Comparison of ENCODE assay signal across 29 mouse cellular contexts in the genomic region with DNA sequence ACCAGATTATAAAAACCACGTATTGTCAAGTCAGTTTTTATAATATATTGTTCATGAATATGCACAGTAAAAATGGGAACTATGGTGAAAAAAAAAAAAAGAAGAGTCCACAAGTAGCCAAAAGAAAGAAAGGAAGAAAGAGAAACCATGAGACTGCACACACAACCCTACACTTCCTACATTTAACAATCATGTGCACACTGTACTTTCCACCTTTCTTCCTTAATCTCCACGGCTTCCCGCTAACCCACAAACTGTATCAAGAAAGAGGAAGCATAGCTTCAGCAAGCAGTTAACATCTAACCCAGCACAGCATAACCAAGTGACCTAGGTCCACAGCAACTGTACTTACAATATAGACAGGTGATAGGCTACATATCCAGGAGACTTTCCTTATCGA. TPM values are rescaled to one million over a fixed set of nuclear protein-coding genes. Genes with fewer than 3 reads are reported as not detected.
DNase-seq lines count a peak whose midpoint lies in the region; ATAC-seq and TF ChIP-seq lines count a peak whose summit lies in the region.
"Had no signal": no experiment of that assay in that cellular context is flagged by ENCODE, and none has a peak within 500 bp of the region (broad histone marks: within the 10 kb centered on the region; RNA-seq: fewer than 3 reads in every experiment).

No protein-coding gene starts in this region.

- no peaks in the 10 kb centered on the region for H3K79me2 ChIP-seq in MEL (ENCODE audit: control insufficient read depth, insufficient read depth, low read length, poor library complexity)

- no peak overlapping the region for H3K9ac ChIP-seq in lung, postnatal 0 days (replicated peaks; ENCODE audit: low read depth)
- H3K9ac ChIP-seq in MEL (ENCODE audit: control insufficient read depth, low read depth, low read length, poor library complexity, severe bottlenecking): no peak overlapping the region
- no peak overlapping the region for H3K9ac ChIP-seq in stomach, postnatal 0 days (ENCODE audit: low read length)
- H3K9ac ChIP-seq: forebrain, embryonic 13.5 days; heart, embryonic 15.5 days; limb, embryonic 13.5 days; neural tube, embryonic 12.5 days had no signal

- TF ChIP-seq EP300 in lung, postnatal 0 days (IDR thresholded peaks at IDR 0.05): no peak
- peak in 1 of 2 experiments; percentile 31; a peak in 1 of 4 replicates for TF ChIP-seq EP300 in MEL (IDR thresholded peaks at IDR 0.05; ENCODE audit: low read depth in 1 of 2, low read length in 2 of 2)
- TF ChIP-seq EP300 in stomach, postnatal 0 days (optimal IDR thresholded peaks at IDR 0.05): no peak

- TF ChIP-seq RAD21 in MEL (IDR thresholded peaks at IDR 0.05; ENCODE audit: low read depth, low read length): no peak

- TF ChIP-seq POLR2A in MEL (IDR thresholded peaks at IDR 0.05; ENCODE audit: control insufficient read depth in 1 of 2, insufficient read depth in 1 of 2, low read depth in 1 of 2, low read length in 2 of 2, poor library complexity in 1 of 2): no peak

- H3K4me1 ChIP-seq in lung, postnatal 0 days (ENCODE audit: insufficient read depth, low read depth, low read length): no peaks in the 10 kb centered on the region
- H3K4me1 ChIP-seq in MEL (ENCODE audit: control insufficient read depth in 1 of 2, insufficient read depth in 2 of 2, low read length in 2 of 2): no peaks in the 10 kb centered on the region
- H3K4me1 ChIP-seq in stomach, postnatal 0 days (replicated peaks; ENCODE audit: control insufficient read depth, insufficient read depth): no peaks in the 10 kb centered on the region
- H3K4me1 ChIP-seq: forebrain, embryonic 13.5 days; heart, embryonic 15.5 days; limb, embryonic 13.5 days; neural tube, embryonic 12.5 days had no signal

- WGBS in lung, postnatal 0 days: 77% methylated on average over 4 of the region's 4 CpGs
- 81% methylated on average over 4 of the region's 4 CpGs for WGBS in stomach, postnatal 0 days

- TF ChIP-seq CTCF in lung, postnatal 0 days (IDR thresholded peaks at IDR 0.05): no peak
- no peak for TF ChIP-seq CTCF in MEL (IDR thresholded peaks at IDR 0.05 in 2 of 3, conservative IDR thresholded peaks at IDR 0.05 in 1 of 3; ENCODE audit: control insufficient read depth in 1 of 3, insufficient read depth in 1 of 3, low read depth in 2 of 3, low read length in 3 of 3, poor library complexity in 1 of 3, severe bottlenecking in 1 of 3)
- TF ChIP-seq CTCF in stomach, postnatal 0 days (IDR thresholded peaks at IDR 0.05; ENCODE audit: low read depth): no peak

- no peak for ATAC-seq in lung, postnatal 0 days
- ATAC-seq in granulocyte monocyte progenitor cell, adult 5-6 weeks (replicated peaks; ENCODE audit: poor library complexity, severe bottlenecking): peak; percentile 96
- ATAC-seq in monocyte, adult 5-6 weeks (replicated peaks; ENCODE audit: insufficient number of reproducible peaks, low FRiP score, low TSS enrichment, poor library complexity, severe bottlenecking): peak; percentile 94
- no peak for ATAC-seq in stomach, postnatal 0 days (ENCODE audit: low FRiP score, low TSS enrichment)
- ATAC-seq: forebrain, embryonic 13.5 days; hindbrain, embryonic 16.5 days; intestine, postnatal 0 days; Patski had no signal

- no peak overlapping the region for H3K4me2 ChIP-seq in lung, postnatal 0 days (replicated peaks; ENCODE audit: low read depth, low read length)
- H3K4me2 ChIP-seq in stomach, postnatal 0 days (replicated peaks; ENCODE audit: low read depth): no peak overlapping the region
- H3K4me2 ChIP-seq: forebrain, embryonic 13.5 days; heart, embryonic 15.5 days; limb, embryonic 13.5 days; neural tube, embryonic 12.5 days had no signal

- H3K9me3 ChIP-seq in lung, postnatal 0 days (ENCODE audit: low read length): no peaks in the 10 kb centered on the region
- no peaks in the 10 kb centered on the region for H3K9me3 ChIP-seq in MEL (replicated peaks; ENCODE audit: insufficient read depth, low read length)
- no peaks in the 10 kb centered on the region for H3K9me3 ChIP-seq in stomach, postnatal 0 days (ENCODE audit: control insufficient read depth, low read length)
- H3K9me3 ChIP-seq: forebrain, embryonic 13.5 days; heart, embryonic 15.5 days; limb, embryonic 13.5 days; megakaryocyte, embryonic 14.5 days; neural tube, embryonic 12.5 days had no signal

- peak; percentile 18 for DNase-seq in lung, postnatal 0 days (ENCODE audit: low spot score)
- DNase-seq in lung, postnatal 14 days: no peak
- peak; percentile 82 for DNase-seq in MEL (ENCODE audit: low read depth, low spot score)
- DNase-seq in stomach, postnatal 0 days (ENCODE audit: low spot score): no peak
- no peak for DNase-seq in thymus, postnatal 4 days
- no peak for DNase-seq in ovary, postnatal 36 days (ENCODE audit: low spot score)
- DNase-seq: adrenal gland, adult 2 months; cerebellum, adult 18-20 months; cerebellum, postnatal 14 days; embryo, embryonic 11 days; gastrocnemius, adult 2 months; heart, postnatal 4 days; kidney, postnatal 4 days; midbrain, embryonic 14.5 days had no signal

- no peaks in the 10 kb centered on the region for H3K36me3 ChIP-seq in lung, postnatal 0 days (ENCODE audit: insufficient read depth, low read length)
- peaks cover 0 to 4% of the 10 kb centered on the region in 2 experiments; a peak in 1 of 4 replicates for H3K36me3 ChIP-seq in MEL (ENCODE audit: control insufficient read depth in 1 of 2, insufficient read depth in 2 of 2, low read length in 2 of 2)
- no peaks in the 10 kb centered on the region for H3K36me3 ChIP-seq in stomach, postnatal 0 days (ENCODE audit: control insufficient read depth, insufficient read depth, low read length)
- H3K36me3 ChIP-seq: heart, embryonic 15.5 days; limb, embryonic 13.5 days; neural tube, embryonic 12.5 days had no signal

- no peak overlapping the region for H3K4me3 ChIP-seq in lung, postnatal 0 days (ENCODE audit: low read depth, low read length)
- H3K4me3 ChIP-seq in MEL (ENCODE audit: control insufficient read depth in 1 of 2, insufficient read depth in 1 of 2, low read depth in 2 of 2, low read length in 2 of 2): no peak overlapping the region
- H3K4me3 ChIP-seq in stomach, postnatal 0 days (ENCODE audit: low read depth, low read length): no peak overlapping the region
- H3K4me3 ChIP-seq: forebrain, embryonic 13.5 days; gastrocnemius, adult 2 months; heart, embryonic 15.5 days; limb, embryonic 13.5 days; megakaryocyte, embryonic 14.5 days; neural tube, embryonic 12.5 days had no signal

- no peak overlapping the region for H3K27ac ChIP-seq in lung, postnatal 0 days (ENCODE audit: low read length)
- H3K27ac ChIP-seq in MEL (ENCODE audit: control insufficient read depth, low read depth, low read length): no peak overlapping the region
- H3K27ac ChIP-seq in stomach, postnatal 0 days (replicated peaks): no peak overlapping the region
- H3K27ac ChIP-seq: forebrain, embryonic 13.5 days; gastrocnemius, adult 2 months; heart, embryonic 15.5 days; limb, embryonic 13.5 days; neural tube, embryonic 12.5 days had no signal

- H3K27me3 ChIP-seq in lung, postnatal 0 days (replicated peaks; ENCODE audit: insufficient read depth, low read length): no peaks in the 10 kb centered on the region
- H3K27me3 ChIP-seq in MEL (ENCODE audit: control insufficient read depth in 1 of 2, insufficient read depth in 2 of 2, low read length in 2 of 2): peaks cover 0 to 4% of the 10 kb centered on the region in 2 experiments; a peak in 1 of 4 replicates
- H3K27me3 ChIP-seq in stomach, postnatal 0 days (ENCODE audit: control insufficient read depth, insufficient read depth, low read length): no peaks in the 10 kb centered on the region
- H3K27me3 ChIP-seq: forebrain, embryonic 13.5 days; heart, embryonic 15.5 days; limb, embryonic 13.5 days; megakaryocyte, embryonic 14.5 days; neural tube, embryonic 12.5 days had no signal

TF ChIP-seq in MEL, 35 proteins besides CTCF, POLR2A, EP300 and RAD21 (continues in another document):
- TF ChIP-seq MYB (IDR thresholded peaks at IDR 0.05; ENCODE audit: low read depth, low read length) (no peak), MAX (IDR thresholded peaks at IDR 0.05; ENCODE audit: low read length) (no peak), MXI1 (IDR thresholded peaks at IDR 0.05; ENCODE audit: low read depth, low read length) (no peak), TCF12 (IDR thresholded peaks at IDR 0.05; ENCODE audit: low read depth, low read length) (no peak), SMC3 (IDR thresholded peaks at IDR 0.05; ENCODE audit: low read depth, low read length) (no peak), NRF1 (IDR thresholded peaks at IDR 0.05; ENCODE audit: insufficient read depth, low read depth, low read length, poor library complexity, severe bottlenecking) (no peak), ZNF384 (IDR thresholded peaks at IDR 0.05; ENCODE audit: low read depth, low read length) (peak; percentile 72), UBTF (IDR thresholded peaks at IDR 0.05; ENCODE audit: borderline replicate concordance, insufficient read depth, low read depth, low read length) (no peak), JUND (IDR thresholded peaks at IDR 0.05; ENCODE audit: low read depth, low read length) (no peak), USF1 (IDR thresholded peaks at IDR 0.05; ENCODE audit: low read depth, low read length) (no peak), MYC (IDR thresholded peaks at IDR 0.05; ENCODE audit: low read depth, low read length) (peak; percentile 66; the same call in 1 of the 2 replicates), MAZ (IDR thresholded peaks at IDR 0.05; ENCODE audit: low read depth, low read length) (no peak), CHD1 (IDR thresholded peaks at IDR 0.05; ENCODE audit: low read depth, low read length) (no peak)

RNA-seq across cellular contexts. Expression of a gene that starts 11.3 kb away (rescaled TPM):
- 25.3 and 25.4 TPM in 2 replicates for polyA plus RNA-seq in lung, postnatal 0 days (2015; fragmentation: Nextera tagmentation; extraction: Ambion mirVana)
- 13.5 and 18.5 TPM in 2 replicates for total RNA-seq in MEL (2012; rRNA removed)
- 10 to 100 TPM in 1 of 2 experiments, not detected in 1; 17.9 TPM for polyA plus RNA-seq in MEL (2012; ENCODE audit: insufficient read depth in 1 of 2, insufficient read length in 2 of 2, low read depth in 1 of 2, low replicate concordance in 2 of 2, missing spikeins in 1 of 2)
- 26.5 and 43.4 TPM in 2 replicates for total RNA-seq in granulocyte monocyte progenitor cell, adult 5-6 weeks (2014; fragmentation: Nextera tagmentation)
- 44.7 and 56.1 TPM in 2 replicates for total RNA-seq in granulocyte monocyte progenitor cell, adult 5-6 weeks (2017)
- total RNA-seq in monocyte, adult 5-6 weeks (2017): 47.6 to 60.4 TPM (median 59.3 TPM) in 3 replicates
- 19.1 and 22.7 TPM in 2 replicates for polyA plus RNA-seq in stomach, postnatal 0 days (2015; fragmentation: Nextera tagmentation; extraction: Ambion mirVana)
- polyA plus RNA-seq: C2C12 had no signal

RNA-seq across cellular contexts. Expression of a gene that starts 14.7 kb away (rescaled TPM):
- 0.11 TPM in 1 of 2 replicates, not detected in the other for polyA plus RNA-seq in lung, postnatal 0 days (2015; fragmentation: Nextera tagmentation; extraction: Ambion mirVana)
- not detected in 2 replicates for total RNA-seq in MEL (2012; rRNA removed)
- not detected for polyA plus RNA-seq in MEL (2012; ENCODE audit: insufficient read depth in 1 of 2, insufficient read length in 2 of 2, low read depth in 1 of 2, low replicate concordance in 2 of 2, missing spikeins in 1 of 2)
- 41.7 and 43.9 TPM in 2 replicates for total RNA-seq in granulocyte monocyte progenitor cell, adult 5-6 weeks (2014; fragmentation: Nextera tagmentation)
- 61.1 and 63.4 TPM in 2 replicates for total RNA-seq in granulocyte monocyte progenitor cell, adult 5-6 weeks (2017)
- 20.5 to 25.6 TPM (median 25.2 TPM) in 3 replicates for total RNA-seq in monocyte, adult 5-6 weeks (2017)
- not detected in 2 replicates for polyA plus RNA-seq in stomach, postnatal 0 days (2015; fragmentation: Nextera tagmentation; extraction: Ambion mirVana)
- total RNA-seq: adrenal gland, adult 2 months; gastrocnemius, adult 2 months; gastrocnemius, postnatal 4 days; heart, postnatal 4 days; left cerebral cortex, postnatal 25 days had no signal
- polyA plus RNA-seq: adrenal gland, adult 2 months; C2C12; embryonic facial prominence, embryonic 14.5 days; forebrain, embryonic 13.5 days; heart, embryonic 15.5 days; hindbrain, embryonic 16.5 days; kidney, embryonic 16.5 days; limb, embryonic 13.5 days; midbrain, embryonic 14.5 days; neural tube, embryonic 12.5 days; Patski had no signal

Comparison
In these comparisons a context has a peak if more than half of its experiments do, and no peak if none do; other contexts are left out.
1. DNase-seq: peak in lung, postnatal 0 days (single experiment) and MEL (single experiment); none in lung, postnatal 14 days (single experiment), stomach, postnatal 0 days (single experiment), thymus, postnatal 4 days (single experiment) and ovary, postnatal 36 days (single experiment).
2. ATAC-seq: peak in granulocyte monocyte progenitor cell, adult 5-6 weeks (single experiment) and monocyte, adult 5-6 weeks (single experiment); none in lung, postnatal 0 days (single experiment) and stomach, postnatal 0 days (single experiment).
3. RNA of a gene that starts 14.7 kb away (total RNA-seq): 41.7 to 63.4 TPM in granulocyte monocyte progenitor cell, adult 5-6 weeks and 20.5 to 25.6 TPM in monocyte, adult 5-6 weeks; not detected in MEL; every median in the first group is over 10 times any median in the second.